Mouse (Mus musculus): ENCODE measurements around the gene Ciita.

DNA sequence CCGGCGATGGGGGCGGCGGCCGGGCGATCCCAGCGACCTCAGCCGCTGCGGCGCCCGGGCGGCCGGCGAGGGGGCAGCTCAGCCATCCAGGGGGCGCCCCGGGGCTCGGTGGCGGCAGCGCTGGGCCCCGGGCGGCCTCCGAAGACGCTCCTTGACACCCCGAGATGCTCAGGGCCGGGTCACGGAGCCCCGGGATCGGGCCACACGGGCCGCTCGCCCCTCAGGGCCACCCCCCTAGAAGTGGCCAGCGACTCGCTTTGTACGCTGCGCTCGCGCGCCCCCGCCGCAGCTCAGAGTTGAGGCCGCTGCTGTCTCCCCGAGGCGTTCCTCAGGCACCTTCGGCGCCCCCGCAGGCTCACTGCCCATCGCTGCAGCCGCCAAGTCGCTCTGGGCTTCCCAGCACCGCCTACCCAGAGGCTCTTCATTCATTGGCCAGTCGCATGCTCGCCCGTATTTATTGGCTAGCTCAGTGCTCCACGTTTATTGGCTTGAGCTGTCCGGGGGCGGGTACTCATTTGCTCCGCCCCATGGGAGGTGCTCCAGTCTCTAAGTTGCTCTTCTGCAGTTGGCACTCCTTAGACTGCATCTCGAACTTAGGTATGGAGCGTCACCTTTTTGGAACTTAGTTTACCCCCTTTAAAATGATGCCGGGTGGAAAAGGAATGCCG is 63.0 kb downstream of the Ciita start, which contains the start of gene Dexi:
- TF ChIP-seq CTCF (IDR thresholded peaks at IDR 0.05) (peak; percentile 48), EP300 (IDR thresholded peaks at IDR 0.05) (0 out of 2 replicates have a peak, but pooled peaks have one; percentile 18)
